Mouse (Mus musculus) neural tube, embryonic 11.5 days (tissue): ENCODE data around the gene 4930535I16Rik. TPM values are rescaled to one million over a fixed set of nuclear protein-coding genes. Genes with fewer than 3 reads are reported as not detected.

Experiments
- ATAC-seq: fragments of 200-750 bp; cut with Nextera tagmentation; 2 replicates; pipeline ENCODE4 v1.8.0; 2017; ENCODE audit warnings: moderate number of reproducible peaks, mild to moderate bottlenecking, moderate TSS enrichment, moderate library complexity; ENCODE audit not compliant: insufficient read depth, low FRiP score, low TSS enrichment
- DNase-seq: peaks from one replicate; pipeline ENCODE4 v3.0.0-alpha.2; 2015; ENCODE audit warnings: low spot score
- H3K27ac ChIP-seq: fragments of 300-500 bp; sonication (generic); 2 replicates; pipeline ENCODE4 v1.5.1; 2014; ENCODE audit warnings: low read depth, mild to moderate bottlenecking, low read length
- H3K27me3 ChIP-seq: fragments of 300-500 bp; sonication (generic); 2 replicates; pipeline ENCODE4 v1.6.1; 2014; ENCODE audit warnings: mild to moderate bottlenecking, low read length, mixed read lengths; ENCODE audit not compliant: control insufficient read depth, insufficient read depth
- H3K36me3 ChIP-seq: fragments of 300-500 bp; sonication (generic); 2 replicates; pipeline ENCODE4 v1.6.1; 2014; ENCODE audit warnings: mild to moderate bottlenecking, low read length, moderate library complexity, mixed read lengths; ENCODE audit not compliant: control insufficient read depth, insufficient read depth
- H3K4me1 ChIP-seq: fragments of 300-500 bp; sonication (generic); 2 replicates; pipeline ENCODE4 v1.6.1; 2014; ENCODE audit warnings: low read length, mixed read lengths; ENCODE audit not compliant: control insufficient read depth, insufficient read depth
- H3K4me2 ChIP-seq: fragments of 300-500 bp; sonication (generic); 2 replicates; pipeline ENCODE4 v1.6.1; 2014; ENCODE audit warnings: low read depth, mild to moderate bottlenecking, moderate library complexity
- H3K4me3 ChIP-seq: fragments of 300-500 bp; sonication (generic); 2 replicates; pipeline ENCODE4 v1.5.1; 2014; ENCODE audit warnings: low read depth, low read length
- H3K9ac ChIP-seq: fragments of 300-500 bp; sonication (generic); 2 replicates; pipeline ENCODE4 v1.6.1; 2014; ENCODE audit warnings: mild to moderate bottlenecking, low read length
- H3K9me3 ChIP-seq: fragments of 300-500 bp; sonication (generic); 2 replicates; pipeline ENCODE4 v1.6.1; 2016; ENCODE audit warnings: low read length; ENCODE audit not compliant: control insufficient read depth
- WGBS: fragments of 180-500 bp; shearing (Covaris S2); extraction: QIAGEN DNeasy Blood & Tissue Kit; methylation state at CpG from one replicate; pipeline ENCODE4 v1.1.7; 2014; 5-methylcytosine and 5-hydroxymethylcytosine counted together
- polyA plus RNA-seq: library from polyadenylated mRNA; unstranded; fragments of >200 nt; fragmentation: Nextera tagmentation; extraction: Ambion mirVana; gene quantifications from 2 replicates; pipeline ENCODE4 v1.2.1, GENCODE M21; 2014

The 4930535I16Rik gene
- polyA plus RNA-seq, 1 experiment from 2014 or later, result not detected

DNA sequence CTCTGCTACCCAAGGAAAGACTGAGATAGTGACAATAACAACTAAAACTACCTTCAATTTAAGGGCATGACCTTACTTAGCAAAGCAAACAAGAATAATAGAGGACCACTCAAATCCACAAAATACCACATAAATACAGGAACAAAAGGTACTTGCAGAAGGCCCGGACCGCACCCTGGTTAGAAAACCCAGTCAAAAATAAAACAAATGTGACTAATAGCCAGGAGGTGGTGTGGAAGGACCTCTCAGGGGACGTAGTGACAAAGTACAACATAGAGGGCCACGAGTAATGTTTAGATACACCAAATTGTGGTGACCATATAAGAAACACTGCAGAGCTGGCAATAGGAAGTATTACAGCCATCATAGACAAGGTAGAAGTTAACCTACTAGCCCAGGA, 23.5 kb downstream of the 4930535I16Rik start:
- DNase-seq (no peak), ATAC-seq (no peak)
- WGBS, result 90% methylated on average over 4 of the region's 4 CpGs
- H3K27ac ChIP-seq, result no peak overlapping the region
- H3K9me3 ChIP-seq, result no peaks in the 10 kb centered on the region
- H3K4me1 ChIP-seq, result no peaks in the 10 kb centered on the region
- H3K27me3 ChIP-seq, result no peaks in the 10 kb centered on the region
- H3K9ac ChIP-seq, result no peak overlapping the region
- H3K4me2 ChIP-seq, result no peak overlapping the region
- H3K36me3 ChIP-seq, result no peaks in the 10 kb centered on the region
- no peak overlapping the region for H3K4me3 ChIP-seq

DNA sequence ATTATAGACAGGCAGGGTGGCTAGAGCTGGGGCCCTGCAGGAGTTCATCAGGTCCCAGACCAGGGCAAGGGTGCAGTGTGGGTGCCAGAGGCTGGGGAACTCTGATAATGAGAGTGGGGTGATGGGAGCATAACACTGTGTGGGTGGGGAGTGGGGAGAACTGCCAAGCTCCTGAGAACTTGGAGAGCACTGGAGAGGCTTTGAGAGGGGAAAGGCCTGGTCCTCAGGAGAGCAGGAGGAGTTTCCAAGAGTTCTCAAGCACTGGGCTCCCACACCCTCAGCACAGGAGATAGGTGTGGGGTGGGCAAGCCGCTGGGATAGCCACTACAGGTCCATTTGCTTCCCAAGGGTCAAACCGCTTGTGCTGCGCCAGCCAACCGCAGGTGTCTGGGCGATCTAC, 24.1 kb downstream of the 4930535I16Rik start:
- whole genome bisulfite sequencing, result 89% methylated on average over 5 of the region's 5 CpGs
- no peak for ATAC-seq

More for the DNA sequence above, 24.1 kb downstream of the 4930535I16Rik start:
- H3K4me1 ChIP-seq, result no peaks in the 10 kb centered on the region
- no peak for DNase-seq
- H3K4me2 ChIP-seq, result no peak overlapping the region
- H3K4me3 ChIP-seq, result no peak overlapping the region
- H3K9ac ChIP-seq, result no peak overlapping the region
- no peaks in the 10 kb centered on the region for H3K36me3 ChIP-seq
- H3K9me3 ChIP-seq, result no peaks in the 10 kb centered on the region
- no peak overlapping the region for H3K27ac ChIP-seq
- no peaks in the 10 kb centered on the region for H3K27me3 ChIP-seq

Other genes with a start within 250 kb of the 4930535I16Rik start
- gene Macf1, start 233.7 kb downstream of the 4930535I16Rik start, polyA plus RNA-seq, result 78.2 and 79.1 TPM in 2 replicates
- gene Ndufs5, start 199.8 kb downstream of the 4930535I16Rik start, polyA plus RNA-seq, result 337 and 365 TPM in 2 replicates
- 92.1 and 93.3 TPM in 2 replicates for gene Akirin1, start 167.7 kb downstream of the 4930535I16Rik start, polyA plus RNA-seq
- 0.20 and 0.38 TPM in 2 replicates for gene Rhbdl2, start 130.1 kb downstream of the 4930535I16Rik start, polyA plus RNA-seq
- gene 4933427I04Rik, start 58.3 kb downstream of the 4930535I16Rik start, polyA plus RNA-seq, result not detected in 2 replicates
- gene Mycbp, start 13.2 kb downstream of the 4930535I16Rik start, polyA plus RNA-seq, result 54.3 and 56.7 TPM in 2 replicates
- 52.2 and 53.9 TPM in 2 replicates for gene Rragc, start 576 bp downstream of the 4930535I16Rik start, polyA plus RNA-seq